Mouse (Mus musculus): Measurements from ENCODE around the gene Tmem50a.

GRCm38 (mm10) chr4:134883808-134884207 is 31.0 kb downstream of the Tmem50a start:
- TF ChIP-seq CTCF (IDR thresholded peaks at IDR 0.05; ENCODE audit: low read depth, low read length) (no peak), POLR2A (IDR thresholded peaks at IDR 0.05; ENCODE audit: borderline replicate concordance, low read depth, low read length) (no peak)
